Mouse (Mus musculus) heart, embryonic 11.5 days (tissue): Measurements from ENCODE around the gene Atg2a. TPM values are rescaled to one million over a fixed set of nuclear protein-coding genes. Genes with fewer than 3 reads are reported as not detected.
A peak's percentile ranks its signal among the peaks of the same experiment; 100 is the strongest.

ENCODE experiments used
- ATAC-seq: fragments of 200-750 bp; cut with Nextera tagmentation; replicated peaks from 2 replicates; pipeline ENCODE4 v1.8.0; 2017; ENCODE audit warnings: moderate library complexity; ENCODE audit not compliant: insufficient number of reproducible peaks, low FRiP score, low TSS enrichment
- H3K27ac ChIP-seq: fragments of 300-500 bp; sonication (generic); 2 replicates; pipeline ENCODE4 v1.5.1; 2014; ENCODE audit warnings: mild to moderate bottlenecking, low read depth, low read length
- H3K27me3 ChIP-seq: fragments of 300-500 bp; sonication (generic); 2 replicates; pipeline ENCODE4 v1.6.1; 2014; ENCODE audit warnings: mild to moderate bottlenecking, low read length, mixed read lengths; ENCODE audit not compliant: control insufficient read depth, insufficient read depth
- H3K36me3 ChIP-seq: fragments of 300-500 bp; sonication (generic); 2 replicates; pipeline ENCODE4 v1.6.1; 2014; ENCODE audit warnings: mild to moderate bottlenecking, low read length, moderate library complexity, mixed read lengths; ENCODE audit not compliant: control insufficient read depth, insufficient read depth
- H3K4me1 ChIP-seq: fragments of 300-500 bp; sonication (generic); 2 replicates; pipeline ENCODE4 v1.6.1; 2014; ENCODE audit warnings: low read length; ENCODE audit not compliant: control insufficient read depth, insufficient read depth
- H3K4me2 ChIP-seq: fragments of 300-500 bp; sonication (generic); 2 replicates; pipeline ENCODE4 v1.6.1; 2014; ENCODE audit warnings: mild to moderate bottlenecking, moderate library complexity
- H3K4me3 ChIP-seq: fragments of 300-500 bp; sonication (generic); 2 replicates; pipeline ENCODE4 v1.5.1; 2014; ENCODE audit warnings: low read depth, low read length
- H3K9ac ChIP-seq: fragments of 300-500 bp; sonication (generic); 2 replicates; pipeline ENCODE4 v1.6.1; 2014; ENCODE audit warnings: mild to moderate bottlenecking, low read depth, low read length, moderate library complexity
- H3K9me3 ChIP-seq: fragments of 300-500 bp; sonication (generic); replicated peaks from 2 replicates; pipeline ENCODE4 v1.6.1; 2016; ENCODE audit warnings: low read length; ENCODE audit not compliant: control insufficient read depth
- WGBS: fragments of 180-500 bp; shearing (Covaris S2); extraction: QIAGEN DNeasy Blood & Tissue Kit; methylation state at CpG from one replicate; pipeline ENCODE4 v1.1.7; 2014; ENCODE audit not compliant: insufficient replicate concordance; 5-methylcytosine and 5-hydroxymethylcytosine counted together
- polyA plus RNA-seq: library from polyadenylated mRNA; unstranded; fragments of >200 nt; fragmentation: Nextera tagmentation; extraction: Ambion mirVana; gene quantifications from 2 replicates; pipeline ENCODE4 v1.2.1, GENCODE M21; 2014

The Atg2a gene
- polyA plus RNA-seq, 1 experiment from 2014 or later = 6.1 TPM

- no peak overlapping the region for H3K9ac ChIP-seq
- WGBS = 83% methylated on average over 4 of the region's 4 CpGs
- no peaks in the 10 kb centered on the region for H3K27me3 ChIP-seq
- no peak overlapping the region for H3K4me3 ChIP-seq
- no peak overlapping the region for H3K27ac ChIP-seq
- peaks cover 14% of the 10 kb centered on the region for H3K4me1 ChIP-seq
- H3K9me3 ChIP-seq = no peaks in the 10 kb centered on the region
- ATAC-seq = no peak
- no peak overlapping the region for H3K4me2 ChIP-seq
- H3K36me3 ChIP-seq = peaks cover 12% of the 10 kb centered on the region
Observed at GRCm38 (mm10) chr19:6230411-6230810, 11.1 kb upstream of the Atg2a start.

GRCm38 (mm10) chr19:6231036-6231435, 10.4 kb upstream of the Atg2a start:
- Histone ChIP-seq H3K4me1 (peaks cover 14% of the 10 kb centered on the region), H3K4me3 (no peak overlapping the region), H3K9ac (no peak overlapping the region), H3K27ac (no peak overlapping the region), H3K27me3 (no peaks in the 10 kb centered on the region), H3K36me3 (peaks cover 12% of the 10 kb centered on the region), H3K9me3 (no peaks in the 10 kb centered on the region), H3K4me2 (no peak overlapping the region)
- 85% methylated on average over 2 of the region's 2 CpGs for WGBS
- ATAC-seq = no peak

DNA sequence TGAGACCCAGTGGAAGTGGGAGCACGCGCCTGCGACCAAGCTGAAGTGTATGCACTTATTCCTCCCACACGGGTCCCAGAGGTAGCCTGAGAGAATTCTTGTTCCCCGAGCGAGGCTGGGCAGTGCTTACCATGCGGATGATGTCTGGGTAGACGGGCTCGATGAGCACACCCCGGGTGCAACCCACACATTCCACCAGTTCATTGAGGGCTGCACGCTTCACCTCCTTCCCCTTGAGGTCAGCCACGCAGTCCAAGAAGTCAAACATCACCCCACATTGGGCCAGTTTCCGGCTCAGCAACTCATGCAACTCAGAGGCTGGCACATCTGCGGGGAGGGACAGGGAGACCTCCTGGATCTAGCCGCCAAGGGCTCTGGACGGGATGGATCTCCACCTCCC, 7.8 kb upstream of the Atg2a start:
- Histone ChIP-seq H3K4me3 (no peak overlapping the region), H3K27me3 (no peaks in the 10 kb centered on the region), H3K4me2 (no peak overlapping the region), H3K9ac (no peak overlapping the region), H3K27ac (0 out of 2 replicates have a peak overlapping the region, but pooled peaks have one; percentile 24), H3K36me3 (peaks cover under 1% of the 10 kb centered on the region; the same call in 1 of the 2 replicates), H3K4me1 (peaks cover 18% of the 10 kb centered on the region), H3K9me3 (no peaks in the 10 kb centered on the region)
- WGBS = 82% methylated on average over 16 of the region's 16 CpGs
- no peak for ATAC-seq

GRCm38 (mm10) chr19:6234337-6235083, 7.0 kb upstream of the Atg2a start:
- H3K9ac ChIP-seq = no peak overlapping the region
- no peaks in the 10 kb centered on the region for H3K36me3 ChIP-seq
- peak overlapping the region; percentile 93 for H3K4me2 ChIP-seq
- no peaks in the 10 kb centered on the region for H3K27me3 ChIP-seq
- H3K27ac ChIP-seq = 0 out of 2 replicates have a peak overlapping the region, but pooled peaks have one; percentile 24
- peak overlapping the region; percentile 88 for H3K4me3 ChIP-seq
- no peak for ATAC-seq
- 60% methylated on average over 11 of the region's 11 CpGs for WGBS
- H3K9me3 ChIP-seq = no peaks in the 10 kb centered on the region
- H3K4me1 ChIP-seq = peaks cover 18% of the 10 kb centered on the region

DNA sequence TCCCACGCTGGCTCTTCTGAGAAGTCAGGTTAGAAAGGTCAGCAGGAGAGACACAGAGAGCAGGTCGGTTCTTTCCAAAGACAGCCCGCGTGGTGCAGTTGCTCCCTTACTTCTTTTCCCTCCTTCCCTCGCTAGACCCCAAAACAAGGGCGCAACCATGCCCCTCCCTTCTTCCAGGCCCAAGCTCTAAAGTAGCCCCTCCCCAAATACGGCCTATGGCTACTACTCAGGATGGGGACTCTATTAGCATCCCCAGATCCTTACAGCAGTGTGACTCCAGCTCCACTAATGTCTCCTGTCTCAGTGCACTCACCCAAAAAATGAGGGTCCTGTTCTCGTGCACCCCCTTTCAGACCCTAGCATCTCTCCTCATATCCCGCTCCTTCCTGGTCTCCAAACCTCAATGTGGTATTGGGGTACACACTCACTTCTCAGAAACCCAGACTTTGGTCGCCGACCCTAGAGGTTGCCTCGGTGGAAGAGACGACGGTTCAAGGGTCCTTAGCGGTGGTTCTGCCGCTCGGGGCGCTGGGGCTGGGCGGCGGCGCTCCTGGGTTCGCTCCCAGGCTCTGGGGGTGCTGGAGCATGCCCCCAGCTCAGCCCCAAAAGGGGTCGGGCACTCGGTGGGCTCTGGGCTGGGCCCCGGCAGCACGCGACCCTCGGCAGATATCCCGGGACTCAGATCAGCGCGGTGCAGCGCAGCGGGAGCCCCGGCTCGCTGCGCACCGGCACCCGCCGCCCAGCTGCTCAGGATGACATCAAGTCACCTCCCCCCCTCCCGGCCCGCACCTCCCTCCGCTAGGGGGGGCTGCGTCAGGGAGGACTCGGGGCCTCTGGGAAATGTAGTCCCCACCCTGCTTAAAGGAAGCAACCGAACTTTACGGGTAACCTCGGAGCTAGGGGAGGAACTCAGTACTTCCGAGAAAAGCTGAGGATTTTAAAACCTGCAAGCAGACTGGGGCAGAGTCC, 6.1 kb upstream of the Atg2a start, which contains the start of gene Ppp2r5b:
Ppp2r5b (minus strand) TSS at position 789 of the 969 bp plus-strand sequence.
- Histone ChIP-seq H3K36me3 (no peaks in the 10 kb centered on the region), H3K9me3 (no peaks in the 10 kb centered on the region), H3K4me2 (peak within 1 kb of the TSS; percentile 93), H3K27me3 (no peaks in the 10 kb centered on the region), H3K9ac (peak within 1 kb of the TSS; percentile 93), H3K4me3 (peak within 1 kb of the TSS; percentile 88), H3K27ac (peak within 1 kb of the TSS; percentile 97), H3K4me1 (peaks cover 18% of the 10 kb centered on the region)
- WGBS = 2% methylated on average over 48 of the region's 48 CpGs
- peak; percentile 91 for ATAC-seq

DNA sequence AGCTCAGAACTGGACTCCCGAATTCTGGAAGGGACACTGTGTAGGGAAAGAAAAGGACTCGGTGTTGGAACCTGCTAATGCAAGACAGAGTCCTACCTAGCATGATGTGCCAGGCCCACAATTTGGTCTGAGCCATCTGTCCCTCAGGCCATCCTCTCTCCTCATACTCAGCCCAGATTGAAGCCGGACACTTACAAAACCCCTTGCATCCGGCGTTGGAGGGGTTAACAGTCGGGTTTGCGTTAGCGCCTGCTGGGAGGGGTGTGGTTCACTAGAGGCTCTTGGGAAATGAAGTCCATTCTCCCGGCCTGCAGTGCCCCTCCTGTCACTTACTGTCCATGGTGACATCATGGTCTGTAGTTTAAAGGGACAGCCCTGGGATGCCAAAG, 5.4 kb upstream of the Atg2a start:
- Histone ChIP-seq H3K9ac (peak overlapping the region; percentile 93), H3K4me2 (peak overlapping the region; percentile 93), H3K27ac (peak overlapping the region; percentile 97), H3K36me3 (no peaks in the 10 kb centered on the region), H3K27me3 (no peaks in the 10 kb centered on the region), H3K4me3 (peak overlapping the region; percentile 88), H3K4me1 (peaks cover 18% of the 10 kb centered on the region), H3K9me3 (no peaks in the 10 kb centered on the region)
- 0% methylated on average over 9 of the region's 9 CpGs for WGBS
- peak; percentile 91 for ATAC-seq

DNA sequence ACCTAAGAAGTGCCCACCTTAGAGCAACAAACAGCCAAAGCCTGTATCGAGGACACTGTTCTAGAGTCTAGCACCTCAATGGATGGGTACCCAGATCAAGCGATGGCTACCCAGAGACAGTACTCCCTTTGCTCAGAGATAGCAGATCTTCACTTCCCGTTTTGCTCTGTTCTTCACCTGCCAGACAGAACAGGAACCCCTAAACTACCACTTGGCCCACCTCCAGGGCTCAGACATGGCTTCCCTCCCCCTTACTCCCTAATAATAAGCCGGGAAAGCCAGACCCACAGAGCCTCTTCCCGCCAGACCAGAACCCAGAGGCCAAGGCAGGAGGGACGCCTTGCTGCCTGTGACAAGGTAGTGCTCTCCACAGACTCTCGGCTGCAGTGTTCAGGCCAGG, 4.6 kb upstream of the Atg2a start:
- Histone ChIP-seq H3K4me1 (peaks cover 18% of the 10 kb centered on the region), H3K9me3 (no peaks in the 10 kb centered on the region), H3K4me2 (no peak overlapping the region), H3K27me3 (no peaks in the 10 kb centered on the region), H3K36me3 (no peaks in the 10 kb centered on the region), H3K4me3 (no peak overlapping the region), H3K27ac (no peak overlapping the region), H3K9ac (no peak overlapping the region)
- 76% methylated on average over 7 of the region's 7 CpGs for WGBS
- ATAC-seq = no peak

DNA sequence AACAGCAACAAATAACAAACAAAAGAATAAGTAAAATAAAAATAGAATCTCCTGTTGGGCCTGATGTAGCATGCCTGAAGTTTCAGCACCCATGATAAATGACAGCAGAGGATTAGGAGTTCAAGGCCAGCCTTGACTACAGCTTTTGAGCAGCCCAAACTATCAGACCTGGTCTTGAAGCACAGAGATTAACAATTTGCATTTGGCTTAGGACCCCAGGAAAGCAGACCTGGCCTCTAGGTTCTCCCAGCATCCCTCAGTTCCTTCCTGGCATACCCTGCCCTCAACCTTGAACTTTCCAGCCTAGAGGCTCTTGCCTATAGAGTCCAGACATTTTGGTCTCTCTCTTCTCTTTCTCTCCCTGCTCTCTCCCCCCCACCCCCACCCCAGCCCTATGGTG, 2.7 kb upstream of the Atg2a start:
- no peak for ATAC-seq
- Histone ChIP-seq H3K27ac (no peak overlapping the region), H3K4me3 (no peak overlapping the region), H3K27me3 (no peaks in the 10 kb centered on the region), H3K4me1 (peaks cover 22% of the 10 kb centered on the region), H3K36me3 (no peaks in the 10 kb centered on the region), H3K9ac (no peak overlapping the region), H3K9me3 (no peaks in the 10 kb centered on the region), H3K4me2 (no peak overlapping the region)
